Mouse (Mus musculus) layer of hippocampus, adult 11-12 months (tissue): ENCODE measurements at regions not wholly inside any gene's neighbourhood (a gene's known extent, or its start where the extent isn't known, plus 50 kb on each side); places are given as distances from the start of the nearest gene placed in this dataset.
A peak's percentile ranks its signal among the peaks of the same experiment; 100 is the strongest.

Experiments used
- DNase-seq: peaks from one replicate; pipeline ENCODE4 v3.0.0; 2022; ENCODE audit warnings: low spot score

GRCm38 (mm10) chr9:25374161-25374560 is 107.2 kb upstream of the Eepd1 start:
- no peak for DNase-seq

GRCm38 (mm10) chr9:25376209-25376608 is 105.1 kb upstream of the Eepd1 start:
- DNase-seq = no peak

DNA sequence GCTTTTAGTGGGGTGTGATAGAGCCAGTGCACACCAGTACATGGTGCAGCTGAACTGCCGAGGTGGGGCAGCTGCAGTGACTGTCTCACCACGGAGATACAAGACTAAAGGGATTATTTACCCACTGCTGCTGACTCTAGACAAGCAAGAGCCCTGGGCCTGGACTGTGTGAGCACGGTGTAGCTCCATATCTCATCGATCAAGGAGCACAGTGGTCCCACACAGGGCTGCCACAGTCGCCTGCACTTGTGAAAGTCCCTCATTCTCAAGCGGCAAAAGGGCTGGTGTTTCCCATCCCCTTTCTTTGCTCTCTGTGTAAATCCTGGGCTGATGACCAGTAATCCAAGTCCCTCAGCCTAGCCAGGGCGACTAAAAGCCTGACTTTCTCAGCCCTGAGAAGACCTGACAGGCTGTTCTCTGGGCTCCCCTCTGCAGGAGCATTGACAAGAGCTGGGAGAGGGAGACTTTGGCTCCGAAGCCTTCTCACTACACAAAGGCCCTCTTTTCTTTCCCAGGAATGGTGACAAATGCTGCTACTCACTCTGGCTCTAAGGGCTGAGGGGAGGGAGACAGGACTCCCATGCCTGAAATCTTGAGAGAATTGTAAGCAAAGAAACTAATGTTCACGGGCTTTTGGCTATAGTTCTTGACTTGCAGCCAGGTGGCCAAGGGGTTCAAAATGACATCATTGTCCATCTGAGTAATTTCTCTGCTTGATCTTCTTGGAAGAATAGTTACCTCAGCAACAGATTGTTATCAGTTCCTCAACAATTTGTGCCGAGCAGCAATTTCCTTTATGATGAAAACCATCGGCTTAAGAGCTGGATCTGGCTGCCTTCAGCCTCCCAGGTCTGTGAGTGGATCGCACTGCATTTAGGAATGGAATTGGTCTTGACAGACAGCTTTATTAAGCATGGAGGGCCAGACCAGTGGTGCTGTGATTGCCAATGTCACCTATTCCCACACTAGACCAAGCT is 103.3 kb upstream of the Eepd1 start:
- DNase-seq = peak; percentile 6

DNA sequence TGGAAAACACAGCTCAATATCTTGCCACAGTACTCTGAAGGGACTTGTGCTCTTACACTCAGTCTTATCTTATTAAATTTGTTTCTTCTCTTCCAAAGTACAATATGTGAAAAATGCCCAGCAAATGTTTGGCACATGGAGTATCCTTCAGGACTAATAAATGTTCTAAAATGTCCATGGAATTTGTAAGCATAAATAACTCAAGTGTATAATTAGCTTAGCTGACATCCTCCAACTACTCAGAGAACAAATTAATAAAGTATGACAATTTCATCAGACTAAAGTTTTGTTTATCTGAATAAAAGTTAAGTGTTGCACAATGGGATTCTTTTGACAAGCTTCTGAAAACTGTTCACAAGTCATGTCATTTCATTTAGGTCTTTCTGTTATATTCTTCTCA is 96.0 kb upstream of the Eepd1 start:
- no peak for DNase-seq

- DNase-seq = no peak
Observed at GRCm38 (mm10) chr9:25387876-25388650, 93.3 kb upstream of the Eepd1 start.

- DNase-seq = no peak
Observed at GRCm38 (mm10) chr9:25389351-25389750, 92.0 kb upstream of the Eepd1 start.

DNA sequence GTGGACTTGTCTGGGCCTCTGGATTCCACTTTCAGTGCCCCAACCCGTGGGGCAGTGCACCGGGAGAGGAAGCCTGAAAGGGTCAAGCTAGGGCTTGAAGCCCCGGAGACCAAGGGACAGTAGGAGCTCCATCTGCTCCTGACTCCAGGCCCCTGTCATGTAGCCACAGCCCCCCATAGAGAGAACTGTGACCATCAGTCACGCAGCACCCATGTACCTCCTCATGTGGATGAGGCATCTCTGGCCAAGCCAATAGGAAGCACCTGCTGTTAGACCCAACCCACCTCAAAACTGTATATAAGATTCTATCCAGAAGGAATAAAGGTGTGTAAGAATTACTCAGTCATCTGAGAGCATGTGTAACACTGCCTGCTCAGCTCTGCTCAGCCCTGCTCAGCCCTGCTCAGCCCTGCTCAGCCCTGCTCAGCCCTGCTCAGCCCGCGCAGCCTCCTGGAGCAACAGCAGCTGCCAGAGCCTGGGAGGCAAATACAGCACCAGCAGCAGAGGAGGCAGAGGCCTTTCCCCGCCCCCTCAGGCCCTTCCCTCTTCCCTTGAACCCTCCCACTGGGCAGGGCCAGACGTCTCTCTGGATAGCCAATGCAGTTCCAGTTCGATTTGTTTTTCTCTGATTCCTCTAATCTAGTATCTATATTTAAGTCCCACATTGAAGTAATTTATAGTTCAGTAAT is 80.6 kb upstream of the Eepd1 start:
- DNase-seq = no peak

DNA sequence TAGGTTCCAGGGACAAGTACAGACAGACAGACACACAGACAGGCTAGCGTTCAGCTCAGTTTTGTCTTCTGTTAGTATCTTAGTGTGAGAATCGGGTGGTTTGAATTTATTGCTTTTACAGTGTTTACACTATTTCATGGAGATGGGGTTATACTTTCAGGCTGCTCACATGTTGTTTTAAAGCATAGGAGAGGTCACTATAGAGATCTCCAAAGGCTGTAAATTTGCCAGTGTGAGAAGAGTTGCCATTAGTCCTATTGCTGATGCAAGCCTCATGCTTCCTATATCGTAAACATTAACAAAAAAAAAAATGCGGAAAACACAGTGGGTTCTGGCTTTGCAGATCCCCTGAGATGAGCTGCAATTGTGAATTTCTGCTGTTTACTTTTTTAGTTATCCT is 75.5 kb upstream of the Eepd1 start:
- DNase-seq = no peak

DNA sequence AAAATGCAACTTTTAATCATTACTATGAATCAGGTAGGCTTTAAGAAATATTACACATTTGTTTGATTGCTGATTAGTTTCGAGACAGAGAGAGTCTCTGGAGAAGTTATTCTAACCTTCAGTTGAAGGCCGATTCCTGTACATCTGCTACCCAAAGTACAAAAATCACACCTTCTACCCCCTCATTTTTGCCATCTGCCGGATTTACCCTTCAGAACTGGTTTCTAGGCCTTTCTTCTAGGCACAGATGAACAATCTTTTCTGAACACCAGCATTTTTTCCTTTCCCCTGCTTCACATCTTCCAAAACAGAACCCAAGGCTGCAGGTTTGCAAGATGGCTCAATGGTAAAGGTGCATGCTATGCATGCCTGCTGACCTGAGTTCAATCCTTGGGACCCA is 72.8 kb upstream of the Eepd1 start:
- DNase-seq = peak; percentile 27

DNA sequence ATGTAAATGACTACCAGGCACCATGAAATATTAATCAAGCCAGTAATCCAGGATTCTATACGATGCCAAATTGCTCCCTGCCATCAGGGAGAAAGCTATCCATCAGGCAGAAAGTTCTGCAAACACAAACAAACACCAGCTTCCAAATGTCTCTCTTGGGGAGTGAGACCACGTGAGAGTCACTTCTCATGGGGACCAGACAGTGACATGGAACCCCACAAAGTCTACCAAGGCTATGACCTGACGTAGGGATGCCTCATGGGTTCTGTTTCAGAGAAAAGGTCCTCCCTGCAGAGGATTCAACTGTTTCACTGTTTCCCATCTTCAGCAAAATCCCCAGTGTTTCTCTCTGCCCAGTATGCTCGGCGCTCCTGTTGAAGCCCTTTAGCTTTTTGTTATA is 71.6 kb upstream of the Eepd1 start:
- no peak for DNase-seq

- no peak for DNase-seq
Observed at GRCm38 (mm10) chr9:25413873-25414272, 67.5 kb upstream of the Eepd1 start.

DNA sequence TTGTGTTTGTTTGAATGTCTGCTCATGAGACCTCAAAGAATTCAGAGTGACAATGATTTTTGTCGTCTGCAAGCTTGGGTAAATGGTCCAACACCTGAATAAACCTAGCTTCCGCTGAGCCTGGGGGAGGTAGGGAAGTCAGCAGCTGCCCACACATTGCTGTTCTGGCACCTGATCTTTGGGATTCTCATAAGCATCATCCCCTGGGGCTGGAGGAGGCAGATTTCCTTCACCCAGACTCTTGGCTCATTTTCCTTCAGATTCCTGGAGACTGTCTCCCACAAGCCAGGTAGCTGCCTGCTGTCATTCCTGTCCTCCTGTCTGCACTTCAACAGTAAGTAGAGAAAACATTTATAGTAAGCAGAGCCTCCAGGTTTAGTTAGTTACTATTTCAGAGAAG is 67.0 kb upstream of the Eepd1 start:
- DNase-seq = no peak

DNA sequence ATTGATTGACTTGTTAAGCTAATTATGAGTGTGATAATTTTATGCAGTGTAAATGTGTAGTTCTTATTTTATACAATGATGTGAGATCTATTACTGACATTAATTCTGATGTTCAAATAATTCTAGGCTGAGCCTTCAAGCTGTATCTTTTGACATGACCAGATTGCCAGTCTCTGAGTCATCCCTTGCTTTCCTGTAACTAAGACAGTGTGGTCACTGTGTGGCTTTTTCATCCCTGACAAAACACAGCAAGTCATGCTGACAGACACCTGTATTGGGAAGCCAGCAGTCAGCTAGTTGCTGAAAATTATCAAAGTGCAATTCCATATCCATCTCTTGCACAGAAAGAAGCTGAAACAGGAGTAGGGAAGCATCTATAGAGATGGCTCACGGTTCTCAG is 54.4 kb upstream of the Eepd1 start:
- DNase-seq = no peak

- peak; percentile 67 for DNase-seq
Observed at GRCm38 (mm10) chr9:25429450-25430213, 51.7 kb upstream of the Eepd1 start.
